Mouse (Mus musculus): ENCODE data around the gene Fam104a.

Fam104a gene

GRCm38 (mm10) chr11:113703758-113704157 is 19.8 kb upstream of the Fam104a start:
- peak; percentile 64 for DNase-seq (ENCODE audit: low read depth, low spot score)

- DNase-seq (ENCODE audit: low read depth, low spot score) = no peak
Observed at GRCm38 (mm10) chr11:113699643-113700042, 15.7 kb upstream of the Fam104a start.

GRCm38 (mm10) chr11:113698013-113698545 is 14.1 kb upstream of the Fam104a start:
- DNase-seq (ENCODE audit: low read depth, low spot score) = no peak

- no peak for DNase-seq (ENCODE audit: low read depth, low spot score)
Observed at GRCm38 (mm10) chr11:113697571-113697970, 13.6 kb upstream of the Fam104a start.

GRCm38 (mm10) chr11:113691851-113692250 is 7.9 kb upstream of the Fam104a start:
- no peak for DNase-seq (ENCODE audit: low read depth, low spot score)

- DNase-seq (ENCODE audit: low read depth, low spot score) = no peak
Observed at GRCm38 (mm10) chr11:113691318-113691717, 7.4 kb upstream of the Fam104a start.

GRCm38 (mm10) chr11:113690506-113690905 is 6.6 kb upstream of the Fam104a start:
- DNase-seq (ENCODE audit: low read depth, low spot score) = no peak

- no peak for DNase-seq (ENCODE audit: low read depth, low spot score)
Observed at GRCm38 (mm10) chr11:113687031-113687430, 3.1 kb upstream of the Fam104a start.

GRCm38 (mm10) chr11:113684707-113685426 is 912 bp upstream of the Fam104a start:
- no peak for DNase-seq (ENCODE audit: low read depth, low spot score)

- DNase-seq (ENCODE audit: low read depth, low spot score) = no peak
Observed at GRCm38 (mm10) chr11:113683627-113683956, 363 bp downstream of the Fam104a start.

- DNase-seq (ENCODE audit: low read depth, low spot score) = peak; percentile 63
Observed at GRCm38 (mm10) chr11:113682897-113683626, 893 bp downstream of the Fam104a start.

GRCm38 (mm10) chr11:113681979-113682378 is 2.0 kb downstream of the Fam104a start:
- DNase-seq (ENCODE audit: low read depth, low spot score) = no peak

- DNase-seq (ENCODE audit: low read depth, low spot score) = no peak
Observed at GRCm38 (mm10) chr11:113680954-113681353, 3.0 kb downstream of the Fam104a start.

GRCm38 (mm10) chr11:113678373-113678772 is 5.6 kb downstream of the Fam104a start:
- DNase-seq (ENCODE audit: low read depth, low spot score) = no peak

- no peak for DNase-seq (ENCODE audit: low read depth, low spot score)
Observed at GRCm38 (mm10) chr11:113677378-113677777, 6.6 kb downstream of the Fam104a start.

GRCm38 (mm10) chr11:113676847-113677246 is 7.1 kb downstream of the Fam104a start:
- no peak for DNase-seq (ENCODE audit: low read depth, low spot score)

- no peak for DNase-seq (ENCODE audit: low read depth, low spot score)
Observed at GRCm38 (mm10) chr11:113674595-113674994, 9.4 kb downstream of the Fam104a start.

GRCm38 (mm10) chr11:113673614-113674013 is 10.3 kb downstream of the Fam104a start:
- DNase-seq (ENCODE audit: low read depth, low spot score) = no peak

GRCm38 (mm10) chr11:113669711-113670110 is 14.2 kb downstream of the Fam104a start:
- DNase-seq (ENCODE audit: low read depth, low spot score) = no peak

- no peak for DNase-seq (ENCODE audit: low read depth, low spot score)
Observed at GRCm38 (mm10) chr11:113668857-113669256, 15.1 kb downstream of the Fam104a start.

- DNase-seq (ENCODE audit: low read depth, low spot score) = no peak
Observed at GRCm38 (mm10) chr11:113667704-113668103, 16.3 kb downstream of the Fam104a start.

- no peak for DNase-seq (ENCODE audit: low read depth, low spot score)
Observed at GRCm38 (mm10) chr11:113667122-113667521, 16.8 kb downstream of the Fam104a start.

- DNase-seq (ENCODE audit: low read depth, low spot score) = peak; percentile 42
Observed at GRCm38 (mm10) chr11:113666648-113667047, 17.3 kb downstream of the Fam104a start.
